Mouse (Mus musculus) liver, embryonic 12.5 days (tissue): ENCODE results near the gene Dchs1. TPM values are rescaled to one million over a fixed set of nuclear protein-coding genes. Genes with fewer than 3 reads are reported as not detected.
A peak's percentile ranks its signal among the peaks of the same experiment; 100 is the strongest.
"Not testable (repeated sequence)": the region's sequence is repeated elsewhere in the genome, so short reads cannot be mapped to it uniquely, and the experiment has no call there.

Experiments
- ATAC-seq: fragments of 200-750 bp; cut with Nextera tagmentation; 2 replicates; pipeline ENCODE4 v1.8.0; 2017; ENCODE audit warnings: moderate number of reproducible peaks, mild to moderate bottlenecking, moderate library complexity
- H3K27ac ChIP-seq: fragments of 300-500 bp; sonication (generic); 2 replicates; pipeline ENCODE4 v1.5.1; 2016; ENCODE audit warnings: mild to moderate bottlenecking
- H3K27me3 ChIP-seq: fragments of 300-500 bp; sonication (generic); replicated peaks from 2 replicates; pipeline ENCODE4 v1.6.1; 2016; ENCODE audit warnings: mild to moderate bottlenecking, moderate library complexity
- H3K36me3 ChIP-seq: fragments of 300-500 bp; sonication (generic); 2 replicates; pipeline ENCODE4 v1.6.1; 2016; ENCODE audit warnings: mild to moderate bottlenecking, moderate library complexity
- H3K4me1 ChIP-seq: fragments of 300-500 bp; sonication (generic); 2 replicates; pipeline ENCODE4 v1.6.1; 2016
- H3K4me2 ChIP-seq: fragments of 300-500 bp; sonication (generic); 2 replicates; pipeline ENCODE4 v1.6.1; 2016; ENCODE audit warnings: mild to moderate bottlenecking, moderate library complexity
- H3K4me3 ChIP-seq: fragments of 300-500 bp; sonication (generic); 2 replicates; pipeline ENCODE4 v1.5.1; 2016; ENCODE audit warnings: mild to moderate bottlenecking, moderate library complexity
- H3K9ac ChIP-seq: fragments of 300-500 bp; sonication (generic); 2 replicates; pipeline ENCODE4 v1.6.1; 2016; ENCODE audit warnings: mild to moderate bottlenecking, moderate library complexity
- H3K9me3 ChIP-seq: fragments of 300-500 bp; sonication (generic); replicated peaks from 2 replicates; pipeline ENCODE4 v1.6.1; 2016; ENCODE audit warnings: mild to moderate bottlenecking, moderate library complexity
- WGBS: fragments of 180-500 bp; shearing (Covaris S2); methylation state at CpG from one replicate; pipeline ENCODE4 v1.1.7; 2016; ENCODE audit not compliant: insufficient replicate concordance; 5-methylcytosine and 5-hydroxymethylcytosine counted together
- polyA plus RNA-seq: library from polyadenylated mRNA; unstranded; fragments of >200 nt; fragmentation: Nextera tagmentation; extraction: Ambion mirVana; gene quantifications from 2 replicates; pipeline ENCODE4 v1.2.1, GENCODE M21; 2016

Dchs1 gene
- polyA plus RNA-seq, 1 experiment from 2014 or later, result 1.9 TPM

DNA sequence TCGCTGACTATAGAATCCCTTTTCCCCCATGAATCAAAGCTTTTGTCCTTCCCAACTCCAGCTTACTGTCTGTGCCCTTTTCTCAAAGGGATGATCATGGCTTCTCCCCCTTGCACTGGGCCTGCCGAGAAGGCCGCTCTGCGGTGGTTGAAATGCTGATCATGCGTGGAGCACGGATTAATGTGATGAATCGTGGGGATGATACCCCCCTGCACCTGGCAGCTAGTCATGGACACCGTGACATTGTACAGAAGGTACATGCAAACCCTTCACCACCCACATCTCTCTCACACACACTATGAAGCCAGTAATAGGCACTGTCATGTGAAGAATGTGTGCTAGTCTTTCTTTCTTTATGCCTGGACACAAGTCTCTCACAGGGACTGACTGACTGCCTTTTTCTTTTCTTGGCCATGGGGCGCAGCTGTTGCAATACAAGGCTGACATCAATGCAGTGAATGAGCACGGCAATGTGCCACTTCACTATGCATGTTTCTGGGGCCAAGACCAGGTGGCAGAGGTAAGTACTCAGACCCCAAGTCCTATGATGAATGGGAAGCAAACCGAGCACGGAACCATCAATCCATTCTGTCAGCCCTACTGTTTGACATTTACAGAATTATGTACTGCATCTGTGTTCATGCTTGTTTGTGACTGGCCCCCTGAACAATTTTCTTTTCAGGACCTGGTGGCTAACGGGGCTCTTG is 47.2 kb downstream of the Dchs1 start:
- 83% methylated on average over 13 of the region's 13 CpGs for WGBS
- peaks cover 71% of the 10 kb centered on the region for H3K4me1 ChIP-seq

DNA sequence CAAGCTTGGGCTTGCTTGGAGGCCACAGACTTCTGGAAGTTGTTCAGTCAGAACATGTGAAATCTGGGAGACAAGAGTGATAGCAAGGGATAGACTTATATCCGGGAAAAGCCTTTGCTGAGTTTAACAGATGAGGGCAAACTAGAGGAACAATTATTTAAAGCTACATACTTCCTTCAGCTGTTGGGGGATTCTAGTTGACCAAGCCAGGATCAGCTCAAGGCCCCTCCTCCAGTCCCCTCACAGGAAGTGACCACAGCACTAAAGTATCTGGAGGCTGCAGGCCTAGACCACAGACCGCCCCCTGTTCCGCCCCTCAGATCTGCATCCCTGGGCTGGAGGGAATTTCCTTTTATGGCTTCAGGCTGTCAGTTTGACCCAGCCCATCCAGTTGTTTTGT is 48.5 kb downstream of the Dchs1 start:
- no peak for ATAC-seq
- WGBS, result 25% methylated on average over 3 of the region's 3 CpGs
- Histone ChIP-seq H3K4me2 (peak overlapping the region; percentile 93), H3K9ac (peak overlapping the region; percentile 96; the same call in 1 of the 2 replicates), H3K4me1 (peaks cover 74% of the 10 kb centered on the region), H3K27me3 (no peaks in the 10 kb centered on the region), H3K36me3 (peaks cover 53% of the 10 kb centered on the region), H3K9me3 (no peaks in the 10 kb centered on the region), H3K27ac (peak overlapping the region; percentile 88), H3K4me3 (peak overlapping the region; percentile 90)

More for the DNA sequence above, 47.2 kb downstream of the Dchs1 start:
- peak overlapping the region; percentile 38 for H3K27ac ChIP-seq
- H3K4me3 ChIP-seq, result no peak overlapping the region
- no peaks in the 10 kb centered on the region for H3K27me3 ChIP-seq
- no peaks in the 10 kb centered on the region for H3K9me3 ChIP-seq
- ATAC-seq, result no peak
- H3K9ac ChIP-seq, result 0 out of 2 replicates have a peak overlapping the region, but pooled peaks have one; percentile 4
- H3K4me2 ChIP-seq, result no peak overlapping the region; the same call in 1 of the 2 replicates
- H3K36me3 ChIP-seq, result peaks cover 41% of the 10 kb centered on the region

DNA sequence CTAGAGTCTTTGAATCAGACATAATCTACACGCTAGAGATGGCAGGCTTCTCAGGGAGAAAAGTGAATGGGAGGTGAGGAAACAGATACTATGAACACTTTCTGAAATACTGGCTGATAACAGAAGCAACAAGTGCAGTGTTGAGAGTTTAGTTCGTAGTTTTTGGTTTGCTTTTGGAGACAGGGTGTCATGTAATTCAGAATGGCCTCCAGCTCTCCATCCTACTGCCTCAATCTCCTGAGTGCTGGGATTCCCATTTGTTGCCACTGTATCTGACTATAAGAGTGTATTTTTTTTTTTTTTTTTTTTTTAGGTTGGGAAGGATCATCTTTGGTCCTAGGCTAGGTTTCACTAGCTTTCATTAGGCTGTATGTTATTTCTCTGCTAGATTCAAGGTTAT is 49.2 kb downstream of the Dchs1 start:
- H3K9ac ChIP-seq, result peak overlapping the region; percentile 96; the same call in 1 of the 2 replicates
- peak overlapping the region; percentile 93 for H3K4me2 ChIP-seq
- peak overlapping the region; percentile 90 for H3K4me3 ChIP-seq
- H3K9me3 ChIP-seq, result no peaks in the 10 kb centered on the region
- peak overlapping the region; percentile 88 for H3K27ac ChIP-seq
- peaks cover 58% of the 10 kb centered on the region for H3K36me3 ChIP-seq
- 21% methylated on average over 2 of the region's 2 CpGs for WGBS
- H3K27me3 ChIP-seq, result no peaks in the 10 kb centered on the region
- peaks cover 75% of the 10 kb centered on the region for H3K4me1 ChIP-seq
- ATAC-seq, result no peak

DNA sequence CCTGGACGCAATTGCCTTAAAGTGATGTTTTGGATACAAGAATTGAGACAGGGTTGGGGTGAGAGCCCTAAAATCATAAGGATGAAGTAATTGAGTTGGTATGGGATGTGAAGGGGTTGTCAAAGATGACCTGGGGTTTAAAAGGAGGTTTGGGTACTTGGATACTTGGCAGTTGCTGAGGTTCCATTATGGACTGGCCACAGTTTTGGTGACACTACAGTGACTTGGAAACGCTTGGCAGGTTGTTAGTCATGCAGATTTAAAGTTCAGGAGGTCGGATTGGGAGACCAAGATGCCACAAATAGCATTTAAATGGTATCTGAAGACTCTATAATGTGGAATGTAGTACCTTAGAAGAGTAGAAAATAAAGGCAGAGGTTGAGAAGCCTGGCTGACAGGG is 49.8 kb downstream of the Dchs1 start:
- no peak for ATAC-seq
- Histone ChIP-seq H3K4me2 (peak overlapping the region; percentile 93), H3K9ac (peak overlapping the region; percentile 96), H3K4me1 (peaks cover 71% of the 10 kb centered on the region), H3K36me3 (peaks cover 58% of the 10 kb centered on the region), H3K9me3 (no peaks in the 10 kb centered on the region), H3K27me3 (no peaks in the 10 kb centered on the region), H3K27ac (peak overlapping the region; percentile 88), H3K4me3 (peak overlapping the region; percentile 90)
- WGBS, result 27% methylated on average over 3 of the region's 3 CpGs

DNA sequence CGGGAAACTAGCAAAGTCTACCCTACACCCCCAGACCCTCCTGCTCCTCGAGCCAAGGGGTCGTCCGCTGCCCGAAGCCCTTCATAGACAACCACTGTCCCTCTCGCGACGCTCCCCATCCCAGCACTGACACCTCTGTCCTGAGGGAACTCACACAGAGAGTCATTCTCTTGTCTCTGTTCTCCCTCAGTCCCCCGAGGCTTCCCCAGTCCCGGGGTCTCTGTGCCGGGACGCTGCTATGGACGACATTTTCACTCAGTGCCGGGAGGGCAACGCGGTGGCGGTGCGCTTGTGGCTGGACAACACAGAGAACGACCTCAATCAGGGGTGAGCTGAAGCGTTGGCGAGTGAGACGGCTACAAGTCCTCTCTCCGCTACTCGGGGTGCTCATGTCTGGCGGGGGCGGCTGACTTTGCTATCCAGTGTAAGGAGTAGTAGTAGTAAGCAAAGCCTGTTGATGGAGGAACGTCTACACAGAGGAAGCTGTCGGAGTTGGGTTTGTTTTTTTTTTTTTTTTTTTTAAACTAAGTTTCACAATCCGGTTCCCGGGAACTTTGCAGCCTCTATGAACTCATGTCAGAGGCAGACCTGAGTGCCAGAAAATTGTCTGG is 50.4 kb downstream of the Dchs1 start, which contains the start of gene Rrp8:
Gene Rrp8, minus strand, starts transcription at position 475 of the 611 bp plus-strand sequence.
- peaks cover 66% of the 10 kb centered on the region for H3K4me1 ChIP-seq
- peak; percentile 34 for ATAC-seq
- peak within 1 kb of the TSS; percentile 90 for H3K4me3 ChIP-seq
- H3K9me3 ChIP-seq, result no peaks in the 10 kb centered on the region
- under 1% methylated on average over 30 of the region's 30 CpGs for WGBS
- peak within 1 kb of the TSS; percentile 93 for H3K4me2 ChIP-seq
- H3K27ac ChIP-seq, result peak within 1 kb of the TSS; percentile 88
- H3K9ac ChIP-seq, result peak within 1 kb of the TSS; percentile 96
- H3K27me3 ChIP-seq, result no peaks in the 10 kb centered on the region
- H3K36me3 ChIP-seq, result peaks cover 58% of the 10 kb centered on the region

DNA sequence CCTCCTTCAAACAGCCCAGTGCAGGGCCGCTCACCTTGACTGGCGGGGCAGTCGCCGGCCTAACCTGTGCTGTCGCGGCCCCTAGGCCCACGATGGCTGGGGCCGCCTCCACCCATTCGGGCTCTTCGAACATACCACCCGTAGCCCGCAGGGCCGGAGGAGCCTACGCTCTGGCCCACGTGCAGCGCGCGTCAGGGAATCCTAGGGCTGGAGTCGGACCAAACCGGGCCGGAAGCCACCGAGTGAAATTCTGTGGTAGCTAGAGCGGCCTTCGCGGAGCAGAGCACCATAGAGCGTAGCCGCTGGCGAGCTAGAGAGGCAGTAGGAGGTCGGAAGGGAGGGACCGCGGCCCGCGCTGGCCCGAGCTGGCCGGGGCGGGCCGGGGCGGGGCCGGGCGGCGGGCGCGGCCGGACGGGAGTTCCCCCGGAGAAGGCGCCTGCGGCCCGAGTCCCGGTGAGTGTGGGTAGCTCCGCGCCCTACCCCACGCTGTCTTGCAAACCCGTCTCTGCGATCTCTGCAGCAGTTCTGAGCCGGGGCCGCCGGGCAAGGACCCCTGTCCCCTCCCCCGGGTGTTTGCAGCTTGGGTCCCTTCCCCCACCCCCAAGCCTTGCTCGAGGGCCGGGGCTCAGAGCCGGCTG is 51.1 kb downstream of the Dchs1 start, which contains the start of gene Ilk:
Gene Ilk, plus strand, starts transcription at position 329 of the 638 bp plus-strand sequence.
- Histone ChIP-seq H3K36me3 (peaks cover 58% of the 10 kb centered on the region), H3K4me2 (peak within 1 kb of the TSS; percentile 93), H3K9ac (peak within 1 kb of the TSS; percentile 96), H3K27ac (peak within 1 kb of the TSS; percentile 88), H3K27me3 (no peaks in the 10 kb centered on the region), H3K4me1 (peaks cover 63% of the 10 kb centered on the region), H3K4me3 (peak within 1 kb of the TSS; percentile 90), H3K9me3 (no peaks in the 10 kb centered on the region)
- WGBS, result 2% methylated on average over 61 of the region's 62 CpGs
- peak; percentile 98 for ATAC-seq

DNA sequence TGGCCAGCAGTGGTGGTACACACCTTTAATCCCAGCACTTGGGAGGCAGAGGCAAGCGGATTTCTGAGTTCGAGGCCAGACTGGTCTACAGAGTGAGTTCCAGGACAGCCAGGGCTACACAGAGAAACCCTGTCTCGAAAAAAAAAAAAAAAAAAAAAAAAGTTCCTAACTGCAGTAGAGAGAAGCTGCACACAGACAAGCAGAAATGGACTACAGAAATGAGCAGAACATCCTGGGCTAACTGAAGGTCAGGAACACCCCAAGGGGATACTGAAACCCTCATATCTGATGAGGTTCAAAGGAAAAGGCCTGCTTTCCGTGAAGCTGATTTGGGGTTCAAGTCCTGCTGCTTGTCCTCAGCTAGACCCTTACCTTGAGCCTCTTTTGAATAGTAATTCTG is 52.0 kb downstream of the Dchs1 start:
- WGBS, result 36% methylated on average over 4 of the region's 4 CpGs
- H3K4me2 ChIP-seq, result peak overlapping the region; percentile 93
- peaks cover 58% of the 10 kb centered on the region for H3K36me3 ChIP-seq
- not testable (repeated sequence) for H3K27me3 ChIP-seq, ATAC-seq, H3K9me3 ChIP-seq
- peak overlapping the region; percentile 96 for H3K9ac ChIP-seq
- peak overlapping the region; percentile 90 for H3K4me3 ChIP-seq
- peaks cover 59% of the 10 kb centered on the region for H3K4me1 ChIP-seq
- peak overlapping the region; percentile 88; the same call in 1 of the 2 replicates for H3K27ac ChIP-seq

DNA sequence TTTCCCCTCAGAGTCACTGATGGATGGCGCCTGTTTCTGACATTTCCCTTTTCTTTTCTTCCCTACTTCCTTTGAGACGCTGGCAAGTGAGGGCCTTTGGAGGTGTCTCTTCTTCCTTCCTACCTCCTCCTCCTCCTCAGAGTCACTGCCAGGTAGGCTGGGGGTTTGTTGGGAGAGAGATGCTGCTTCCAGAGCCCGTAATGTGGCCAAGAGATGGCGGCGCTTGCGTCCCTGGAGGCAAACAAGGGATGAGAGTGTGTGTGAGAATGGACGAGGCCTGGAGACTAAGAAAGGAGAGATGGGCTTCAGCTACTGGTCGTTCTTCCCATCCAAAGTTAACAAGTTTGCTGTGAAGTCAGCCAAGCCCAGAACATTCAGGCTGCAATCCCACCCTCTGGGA is 52.6 kb downstream of the Dchs1 start:
- 83% methylated on average over 8 of the region's 8 CpGs for WGBS
- Histone ChIP-seq H3K4me3 (0 out of 2 replicates have a peak overlapping the region, but pooled peaks have one; percentile 90), H3K27ac (peak overlapping the region; percentile 56)

DNA sequence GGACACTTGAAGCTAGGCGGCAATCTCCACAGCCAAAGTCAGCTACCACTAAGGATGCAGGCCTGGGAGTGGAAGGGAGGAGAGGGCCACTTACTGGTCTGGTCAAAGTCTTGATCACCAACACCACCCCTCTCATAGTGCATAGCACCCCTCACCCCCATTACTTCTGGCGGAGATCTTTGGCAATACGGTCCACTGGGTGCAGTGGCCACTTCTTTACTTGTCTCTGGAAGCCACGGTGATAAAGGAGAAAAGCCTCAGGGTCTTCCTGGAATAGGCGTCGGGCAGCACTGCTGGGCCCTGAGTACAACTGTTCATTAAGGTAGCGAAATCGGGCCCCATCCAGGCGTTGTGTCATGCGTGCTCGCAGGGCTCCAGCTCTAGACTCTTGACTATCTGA is 53.6 kb downstream of the Dchs1 start:
- Histone ChIP-seq H3K9ac (no peak overlapping the region), H3K4me3 (no peak overlapping the region), H3K27ac (no peak overlapping the region), H3K4me2 (no peak overlapping the region), H3K36me3 (peaks cover 62% of the 10 kb centered on the region), H3K4me1 (peaks cover 42% of the 10 kb centered on the region), H3K27me3 (no peaks in the 10 kb centered on the region), H3K9me3 (no peaks in the 10 kb centered on the region)
- ATAC-seq, result no peak
- 86% methylated on average over 11 of the region's 11 CpGs for WGBS

More for the DNA sequence above, 52.6 kb downstream of the Dchs1 start:
- ATAC-seq, result no peak
- Histone ChIP-seq H3K4me2 (peak overlapping the region; percentile 93), H3K9me3 (no peaks in the 10 kb centered on the region), H3K4me1 (peaks cover 52% of the 10 kb centered on the region), H3K36me3 (peaks cover 58% of the 10 kb centered on the region), H3K9ac (no peak overlapping the region), H3K27me3 (no peaks in the 10 kb centered on the region)

DNA sequence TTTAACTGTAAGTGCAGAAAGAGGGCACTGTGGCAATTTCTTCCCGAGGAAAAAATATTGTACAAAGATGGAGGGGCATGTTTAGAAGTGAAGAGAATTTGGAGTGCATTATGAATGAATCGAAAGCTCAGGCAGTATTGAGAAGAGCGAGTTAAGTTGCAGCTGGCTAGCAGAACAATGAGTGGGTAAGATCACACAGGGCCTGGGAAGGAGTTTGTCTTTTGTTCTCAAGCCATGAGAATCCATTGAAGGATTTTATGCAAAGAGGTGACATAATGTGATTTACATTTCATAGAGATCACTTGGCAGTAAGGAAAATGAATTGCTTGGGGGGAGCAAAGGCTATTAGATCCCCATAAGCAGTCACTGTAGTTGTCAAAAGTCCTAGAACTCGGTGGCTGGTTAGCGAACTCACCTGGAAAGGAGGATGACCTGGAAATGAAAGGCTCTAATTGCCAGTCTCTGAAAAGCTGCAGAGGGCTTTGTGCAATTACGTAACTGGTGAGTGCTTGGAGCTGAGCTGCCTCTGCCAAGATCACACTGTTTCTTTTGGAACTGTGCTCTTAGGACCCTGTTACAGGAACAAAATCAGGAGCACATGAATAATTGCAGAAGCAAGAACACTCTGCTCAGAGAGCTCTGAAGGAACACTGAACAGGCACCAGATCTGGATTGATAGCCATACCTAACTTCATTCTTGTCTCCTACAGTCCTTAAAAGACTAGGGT is 58.6 kb downstream of the Dchs1 start:
- peaks cover 7% of the 10 kb centered on the region; the same call in 1 of the 2 replicates for H3K4me1 ChIP-seq
- H3K4me3 ChIP-seq, result no peak overlapping the region
- H3K9me3 ChIP-seq, result no peaks in the 10 kb centered on the region
- 78% methylated on average over 6 of the region's 6 CpGs for WGBS
- H3K36me3 ChIP-seq, result peaks cover 58% of the 10 kb centered on the region
- H3K4me2 ChIP-seq, result no peak overlapping the region
- no peak for ATAC-seq
- H3K27me3 ChIP-seq, result no peaks in the 10 kb centered on the region
- no peak overlapping the region for H3K9ac ChIP-seq
- no peak overlapping the region for H3K27ac ChIP-seq

DNA sequence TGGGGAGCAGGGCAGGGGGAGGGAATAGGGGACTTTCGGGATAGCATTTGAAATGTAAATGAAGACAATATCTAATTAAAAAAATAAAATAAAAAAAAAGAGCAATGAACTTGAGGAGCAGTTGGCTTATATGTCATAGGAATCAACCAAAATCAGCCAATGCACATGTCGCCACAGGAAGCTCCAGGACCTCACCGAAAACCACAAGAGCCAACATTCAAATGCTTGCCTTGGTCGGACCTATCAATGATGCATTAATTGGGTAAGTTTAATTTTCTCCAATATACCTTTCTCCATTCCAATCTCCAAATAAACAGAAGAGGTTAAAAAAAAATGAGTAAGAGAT is 60.5 kb downstream of the Dchs1 start:
- ATAC-seq, result no peak
- Histone ChIP-seq H3K27me3 (no peaks in the 10 kb centered on the region), H3K27ac (no peak overlapping the region), H3K4me2 (no peak overlapping the region), H3K4me1 (no peaks in the 10 kb centered on the region), H3K9me3 (no peaks in the 10 kb centered on the region), H3K36me3 (peaks cover 39% of the 10 kb centered on the region), H3K9ac (no peak overlapping the region), H3K4me3 (no peak overlapping the region)
- WGBS, result 60% methylated on average over 4 of the region's 4 CpGs
